Mouse (Mus musculus) T-helper 1 cell (primary cell): Measurements from ENCODE around the gene Ptpn11.
"Not testable (repeated sequence)": the region's sequence is repeated elsewhere in the genome, so short reads cannot be mapped to it uniquely, and the experiment has no call there.

ENCODE experiments used
- in situ Hi-C: fragments of 300-600 bp; cut with MboI, MseI; formaldehyde crosslinking; loops from one replicate; pipeline ENCODE4 v1.15.1; 2025; ENCODE audit warnings: high pct_unique_total_duplicates

Ptpn11 gene

DNA sequence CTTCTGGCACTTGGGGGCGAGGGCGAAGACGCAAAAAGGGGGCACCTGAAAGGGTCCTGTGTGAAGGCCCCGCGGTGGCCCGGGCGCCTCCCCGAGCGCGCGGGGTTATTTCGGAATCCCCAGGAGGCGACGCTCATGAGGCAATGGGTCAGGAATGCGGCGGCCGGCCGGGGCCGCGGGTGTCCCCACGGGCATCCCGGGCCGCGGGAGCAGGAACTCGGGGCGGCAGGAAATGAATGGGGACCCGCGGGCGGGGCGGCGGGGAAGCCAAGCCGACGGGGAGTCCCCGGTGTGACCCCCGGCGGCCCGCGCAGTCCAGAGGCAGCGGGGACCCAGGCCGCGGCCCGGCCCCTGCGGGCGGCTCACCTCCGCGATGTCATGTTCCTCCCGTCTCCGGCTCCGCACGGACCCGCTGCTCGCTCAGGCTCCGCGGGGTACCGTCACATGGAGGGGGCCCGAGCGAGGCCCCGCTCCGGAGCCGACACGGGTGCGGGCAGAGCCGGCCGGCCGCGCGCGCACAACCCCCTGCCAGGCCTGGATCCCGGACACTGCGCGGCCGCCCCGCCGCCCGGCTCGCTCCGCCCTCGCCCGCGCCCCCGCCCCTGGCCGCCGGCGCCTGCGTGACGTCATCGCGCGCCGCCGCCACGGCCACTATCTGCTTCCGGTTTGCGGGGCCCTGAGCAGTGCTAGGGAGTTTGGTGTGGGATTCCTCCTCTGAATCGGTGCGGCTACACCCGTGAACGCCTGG is at the start of gene Ptpn11:
Gene Ptpn11 (minus strand): TSS at position 562 of the 748 bp plus-strand sequence.
- in situ Hi-C loops: no loop called here

DNA sequence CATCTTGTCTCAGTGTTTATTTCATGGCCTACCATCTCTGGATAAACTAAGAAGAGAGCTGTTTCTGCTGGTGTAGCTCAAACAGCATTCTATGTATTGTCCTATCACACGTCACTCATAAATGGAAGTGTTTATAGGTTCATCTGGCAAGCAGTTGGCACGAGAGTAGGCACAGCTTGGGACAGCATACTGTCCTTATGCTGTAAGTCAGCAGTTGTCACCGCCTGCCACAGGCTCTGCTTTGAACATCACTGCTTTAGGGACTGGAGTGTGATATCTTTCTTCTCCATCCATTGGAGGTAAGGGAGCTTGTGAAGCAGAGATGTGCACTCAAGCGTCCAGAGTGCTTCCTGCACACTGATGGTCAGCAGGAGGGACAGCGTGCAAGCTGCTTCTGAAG is 48.6 kb upstream of the Ptpn11 start:
- in situ Hi-C loops: no loop called here

DNA sequence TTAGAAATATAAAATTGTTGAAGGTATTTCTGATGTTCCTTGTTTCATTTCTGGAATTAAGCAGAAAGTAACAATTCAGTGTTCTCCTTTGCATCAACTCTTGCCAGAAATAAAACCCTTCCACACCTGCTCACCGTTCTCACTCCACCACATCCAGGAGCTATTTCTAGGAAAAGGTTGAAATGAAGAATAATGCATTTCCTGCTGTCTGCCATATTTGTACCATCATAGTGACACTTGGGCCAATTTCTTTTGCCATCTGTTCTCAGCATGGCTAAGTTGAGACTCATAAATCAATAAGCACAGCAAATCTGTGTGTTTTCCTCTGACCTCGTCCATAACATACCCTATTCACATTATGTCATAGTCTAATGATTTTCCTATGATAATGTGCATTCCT is 47.0 kb upstream of the Ptpn11 start:
- in situ Hi-C loops: no loop called here

DNA sequence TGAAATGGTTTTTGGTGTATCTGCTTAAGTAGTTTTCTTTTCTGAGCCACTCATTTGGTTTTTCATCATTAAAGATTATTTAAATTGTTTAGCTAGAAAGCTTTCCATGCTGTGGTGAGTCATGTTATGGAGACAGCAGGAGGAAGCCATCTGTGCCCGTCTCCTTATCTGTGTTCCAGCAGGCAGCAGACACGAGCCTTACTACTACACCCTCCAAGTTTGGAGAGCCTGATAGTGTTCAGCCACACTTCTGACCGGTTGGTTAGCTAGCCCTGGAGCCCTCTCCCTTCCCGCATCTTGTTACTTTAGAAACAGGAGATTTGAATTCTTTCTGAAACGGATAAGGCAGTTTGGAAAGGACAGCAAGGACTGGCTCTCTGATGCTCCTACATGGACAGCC is 45.0 kb upstream of the Ptpn11 start:
- in situ Hi-C loops: no loop called here

DNA sequence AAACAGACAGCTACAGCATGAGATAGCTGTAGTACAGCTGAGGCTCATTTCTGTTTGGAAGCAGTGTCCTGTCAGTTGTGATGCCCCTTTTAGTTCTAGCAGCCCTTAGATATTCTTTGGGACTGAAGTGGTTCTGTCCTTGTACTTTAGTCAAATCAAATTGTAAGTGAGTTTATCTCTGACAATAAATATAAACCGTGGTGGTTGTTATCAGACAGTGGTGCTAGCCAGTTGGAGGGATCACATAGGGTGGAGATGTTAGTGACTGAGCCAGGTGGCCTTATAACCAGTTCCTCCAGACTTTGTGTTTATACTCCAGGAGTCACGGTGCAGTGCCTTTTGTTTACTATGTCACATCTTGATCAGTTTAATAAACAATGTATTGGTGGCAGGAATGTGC is 42.5 kb upstream of the Ptpn11 start:
- in situ Hi-C loops: no loop called here

DNA sequence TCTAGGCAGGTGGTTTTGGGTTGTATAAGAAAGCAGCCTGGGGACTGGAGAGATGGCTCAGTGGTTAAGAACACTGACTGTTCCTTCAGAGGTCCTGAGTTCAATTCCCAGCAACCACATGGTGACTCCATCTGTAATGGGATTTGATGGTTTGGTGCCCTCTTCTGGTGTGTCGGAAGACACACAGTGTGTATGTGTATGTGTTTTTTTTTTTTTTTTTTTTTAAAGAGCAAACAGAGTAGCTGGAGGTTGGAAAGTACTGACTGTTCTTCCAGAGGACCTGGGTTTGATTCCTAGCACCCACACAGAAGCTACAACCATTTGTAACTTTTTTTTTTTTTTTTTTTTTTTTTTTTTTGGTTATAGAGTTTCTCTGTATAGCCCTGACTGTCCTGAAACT is 41.6 kb upstream of the Ptpn11 start:
- in situ Hi-C loops: no loop called here

DNA sequence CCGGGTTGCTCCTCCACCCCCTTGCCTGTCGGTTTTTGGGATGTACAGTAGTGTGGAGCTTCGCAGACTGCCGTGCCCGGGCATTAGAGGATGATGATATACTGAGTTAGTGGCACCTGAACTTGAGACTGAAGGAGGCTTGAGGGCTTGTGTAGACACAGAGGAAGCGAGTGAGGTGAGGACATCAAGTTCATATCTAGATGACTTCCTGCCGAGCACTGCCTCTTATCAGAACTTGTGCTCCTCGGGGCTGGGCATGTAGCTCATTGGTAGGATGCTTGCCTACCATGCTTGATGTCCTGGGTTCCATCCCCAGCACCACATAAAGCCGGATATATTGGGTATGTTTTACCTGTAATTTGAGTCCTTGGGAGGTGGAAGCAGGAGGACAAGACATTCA is 39.6 kb upstream of the Ptpn11 start:
- in situ Hi-C loops: no loop called here

DNA sequence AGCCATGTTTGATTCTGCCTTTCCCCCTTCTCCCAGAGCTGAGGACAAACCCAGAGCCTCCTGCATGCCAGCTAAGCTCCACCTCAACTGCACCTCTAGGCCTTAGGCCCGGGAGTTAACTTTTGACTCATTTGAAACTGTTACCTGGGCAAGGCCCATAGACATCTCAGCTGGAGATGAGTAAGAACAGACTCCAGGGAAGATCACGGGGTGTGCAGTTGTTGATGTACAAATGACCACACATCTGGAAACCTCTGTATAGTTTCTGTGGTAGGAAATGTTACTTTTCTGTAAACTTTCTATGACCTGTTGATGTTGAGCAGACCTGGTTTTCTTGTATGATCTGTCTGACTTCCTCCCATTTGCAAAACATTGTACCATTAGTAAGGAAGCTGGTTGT is 38.0 kb upstream of the Ptpn11 start:
- in situ Hi-C loops: no loop called here

DNA sequence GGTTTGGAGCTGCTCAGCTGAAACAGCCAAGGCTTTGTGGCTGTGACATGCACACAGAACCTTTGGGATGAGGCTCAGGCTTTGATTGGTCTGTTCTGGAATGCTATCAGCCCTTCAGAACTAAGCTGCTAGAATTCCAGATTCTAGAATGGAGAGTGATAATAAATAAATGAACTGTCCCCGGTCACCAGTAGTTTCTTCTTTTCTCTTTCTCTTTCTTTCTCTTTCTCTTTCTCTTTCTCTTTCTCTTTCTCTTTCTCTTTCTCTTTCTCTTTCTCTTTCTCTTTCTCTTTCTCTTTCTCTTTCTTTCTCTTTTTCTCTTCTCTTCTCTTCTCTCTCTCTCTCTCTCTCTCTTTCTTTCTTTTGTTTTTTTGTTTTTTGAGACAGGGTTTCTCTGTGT is 36.1 kb upstream of the Ptpn11 start:
- in situ Hi-C loops: not testable (repeated sequence)

DNA sequence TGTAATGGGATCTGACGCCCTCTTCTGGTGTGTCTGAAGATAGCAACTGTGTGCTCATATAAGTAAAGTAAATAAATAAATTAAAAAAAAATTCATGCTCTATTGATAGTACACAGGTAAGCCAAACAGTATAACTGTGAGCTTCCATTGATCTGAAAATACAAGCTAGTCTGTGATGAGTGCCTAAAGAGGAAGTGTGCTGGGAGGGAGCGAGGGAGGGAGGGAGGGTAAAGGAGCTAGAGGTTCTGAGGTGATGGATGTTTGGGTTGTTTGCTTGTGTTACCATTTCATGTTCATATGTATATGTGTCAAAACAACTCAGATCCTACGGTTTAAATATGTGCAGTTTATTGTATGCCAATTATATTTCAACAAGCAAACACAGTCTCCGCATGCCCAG is 35.6 kb upstream of the Ptpn11 start:
- in situ Hi-C loops: no loop called here

DNA sequence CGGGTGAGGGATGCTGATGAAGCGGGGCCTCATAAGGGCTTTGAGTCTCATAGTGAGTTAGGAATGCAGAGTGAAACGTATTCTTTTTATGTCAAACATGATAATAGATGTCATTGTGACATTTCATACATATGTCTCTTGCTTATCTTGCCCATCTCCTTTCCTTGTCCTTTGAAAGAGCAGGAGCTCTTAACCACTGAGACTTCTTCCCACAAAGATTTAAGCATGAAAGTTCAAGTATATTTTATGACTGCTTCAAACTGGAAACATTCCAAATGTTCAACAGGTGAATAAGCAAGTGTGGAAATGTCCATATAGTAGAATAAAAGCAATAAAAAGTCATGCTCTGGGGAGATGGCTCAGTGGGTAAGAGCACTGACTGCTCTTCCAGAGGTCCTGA is 35.2 kb upstream of the Ptpn11 start:
- in situ Hi-C loops: no loop called here

DNA sequence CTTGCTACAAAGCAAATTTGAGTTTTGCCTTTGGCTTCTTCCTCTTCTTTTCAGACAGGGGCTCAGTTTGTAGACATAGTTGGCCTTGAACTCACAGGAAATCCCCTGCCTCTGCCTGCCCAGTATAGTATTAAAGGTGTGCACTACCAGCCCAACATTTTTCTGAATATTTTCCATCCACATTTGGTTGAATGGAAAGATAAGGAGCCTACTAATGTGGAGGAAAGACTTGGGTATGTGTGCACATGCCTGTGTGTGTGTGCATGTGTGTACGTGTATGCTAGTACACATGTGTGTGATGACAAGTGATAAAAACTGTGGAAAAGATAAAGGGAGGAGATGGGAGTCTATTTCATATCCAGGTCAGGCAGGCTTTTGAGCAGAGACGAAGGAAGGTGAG is 34.7 kb upstream of the Ptpn11 start:
- in situ Hi-C loops: no loop called here

DNA sequence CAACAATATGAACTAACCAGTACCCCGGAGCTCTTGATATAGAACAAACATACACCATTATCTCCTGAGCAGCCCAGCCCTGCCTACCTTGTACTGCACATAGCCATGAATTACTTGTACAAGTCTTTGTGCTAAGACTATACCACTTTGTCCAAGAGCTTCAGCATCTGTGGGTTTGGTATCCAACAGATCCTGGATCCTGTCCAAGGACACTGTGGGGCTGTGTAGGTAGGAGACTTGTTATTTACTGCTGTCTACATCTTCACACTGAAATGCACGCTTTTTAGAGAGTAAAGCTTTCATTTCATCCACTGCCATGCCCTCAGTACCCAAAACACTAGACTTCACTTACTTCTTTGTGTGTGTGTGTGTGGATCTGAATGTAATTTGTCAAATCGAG is 33.7 kb upstream of the Ptpn11 start:
- in situ Hi-C loops: no loop called here

DNA sequence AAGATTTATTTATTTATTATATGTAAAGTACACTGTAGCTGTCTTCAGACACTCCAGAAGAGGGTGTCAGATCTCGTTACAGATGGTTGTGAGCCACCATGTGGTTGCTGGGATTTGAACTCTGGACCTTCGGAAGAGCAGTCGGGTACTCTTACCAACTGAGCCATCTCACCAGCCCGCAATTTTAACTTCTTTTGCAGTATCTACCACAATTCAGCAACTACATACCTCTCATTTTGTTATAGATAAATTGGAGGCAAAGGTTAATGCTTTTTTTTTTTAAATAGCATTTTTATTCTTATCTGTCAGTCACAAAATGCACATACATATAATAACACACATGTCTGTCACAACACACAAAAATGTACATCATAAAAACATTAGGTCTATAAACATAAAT is 32.8 kb upstream of the Ptpn11 start:
- in situ Hi-C loops: not testable (repeated sequence)

DNA sequence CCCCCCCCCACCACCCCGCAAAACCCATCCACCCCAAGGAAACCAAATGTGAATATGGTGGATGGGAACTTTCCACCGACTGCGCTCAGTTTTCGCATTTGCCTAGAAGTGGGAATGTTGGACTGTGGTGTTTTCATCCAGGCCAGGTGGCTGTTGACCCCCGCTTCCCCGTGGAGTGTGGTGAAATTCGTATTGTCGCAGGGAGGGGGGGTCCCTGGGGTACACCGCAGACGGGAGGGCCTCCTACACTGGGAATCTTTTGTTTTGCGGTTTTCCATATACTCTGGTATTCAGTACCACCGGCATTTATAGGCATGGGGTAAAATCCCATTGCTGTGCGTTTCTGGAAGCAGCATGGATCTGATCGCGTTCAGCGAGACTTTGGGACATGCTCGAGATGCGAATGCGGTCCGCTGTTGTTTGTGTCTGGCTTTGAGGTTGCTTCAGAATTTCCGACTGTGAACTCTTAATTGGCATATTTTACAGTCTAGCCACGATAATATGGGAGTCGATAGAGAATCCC is 30.2 kb upstream of the Ptpn11 start:
- in situ Hi-C loops: no loop called here

DNA sequence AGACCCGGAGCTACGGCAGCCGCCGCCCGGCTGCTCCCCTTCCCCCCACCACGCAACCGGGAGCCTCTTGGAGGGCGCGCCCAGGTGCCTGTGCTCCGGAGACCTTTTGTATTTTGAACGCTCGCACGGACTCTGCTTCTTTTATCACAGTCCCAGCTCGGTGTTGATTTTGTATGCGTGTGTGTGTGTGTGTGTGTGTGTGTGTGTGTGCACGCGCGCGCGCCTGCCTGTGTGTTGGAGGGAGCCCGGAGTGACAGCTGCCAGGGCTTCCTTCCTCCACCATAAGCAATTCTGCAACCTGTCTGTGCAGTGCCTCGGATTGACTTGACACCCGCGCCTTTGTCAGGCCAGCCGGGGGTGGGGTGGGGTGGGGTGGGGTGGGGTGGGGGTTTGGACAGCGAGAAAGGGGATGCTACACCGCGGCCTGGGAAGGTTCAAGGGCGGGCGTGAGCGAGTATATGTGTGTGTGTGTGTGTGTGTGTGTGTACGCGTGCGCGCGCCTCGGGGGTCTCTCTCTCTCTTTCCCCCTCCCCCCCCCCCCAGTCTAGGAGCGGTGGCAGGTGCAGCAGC is 29.6 kb upstream of the Ptpn11 start:
- in situ Hi-C loops: no loop called here

DNA sequence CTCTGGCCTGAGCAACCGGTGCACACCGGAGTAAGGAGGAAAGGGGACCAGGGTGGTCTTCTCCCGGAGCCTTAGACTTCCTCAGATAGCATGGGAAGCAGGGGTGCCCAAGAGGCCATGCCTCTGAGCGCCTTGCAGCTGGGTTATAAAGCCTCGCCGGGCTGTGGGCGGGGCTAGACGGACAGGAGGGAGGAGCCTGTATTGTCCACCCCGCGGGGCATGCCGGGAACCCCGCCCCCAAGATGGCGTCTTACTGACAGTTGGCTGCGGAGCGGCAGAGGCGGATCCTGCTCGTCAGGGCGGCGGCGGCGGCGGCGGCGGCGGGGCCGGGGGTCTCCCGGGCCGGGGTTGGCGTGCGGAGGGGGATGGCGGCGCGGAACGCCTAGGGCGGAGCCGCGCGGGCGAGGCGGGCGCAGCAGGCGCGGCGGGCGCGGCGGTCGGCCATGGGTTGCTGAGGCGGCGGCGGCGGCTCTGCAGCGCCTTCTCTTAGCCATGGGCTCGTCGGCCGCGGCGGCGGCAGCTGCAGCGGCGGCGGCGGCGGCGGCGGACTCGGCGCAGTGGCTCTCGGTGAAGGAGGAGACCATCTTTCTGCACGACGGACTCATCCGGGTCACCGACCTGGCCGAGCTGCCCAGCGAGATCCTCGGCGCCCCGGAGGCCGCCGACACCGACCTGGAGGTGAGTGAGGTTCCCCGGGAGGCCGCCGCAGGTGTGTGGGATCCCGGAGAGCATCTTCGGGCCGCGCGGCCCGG is 29.0 kb upstream of the Ptpn11 start, which contains the start of gene Hectd4:
Gene Hectd4 (plus strand): TSS at position 240 of the 752 bp plus-strand sequence.
- in situ Hi-C loops: no loop called here

DNA sequence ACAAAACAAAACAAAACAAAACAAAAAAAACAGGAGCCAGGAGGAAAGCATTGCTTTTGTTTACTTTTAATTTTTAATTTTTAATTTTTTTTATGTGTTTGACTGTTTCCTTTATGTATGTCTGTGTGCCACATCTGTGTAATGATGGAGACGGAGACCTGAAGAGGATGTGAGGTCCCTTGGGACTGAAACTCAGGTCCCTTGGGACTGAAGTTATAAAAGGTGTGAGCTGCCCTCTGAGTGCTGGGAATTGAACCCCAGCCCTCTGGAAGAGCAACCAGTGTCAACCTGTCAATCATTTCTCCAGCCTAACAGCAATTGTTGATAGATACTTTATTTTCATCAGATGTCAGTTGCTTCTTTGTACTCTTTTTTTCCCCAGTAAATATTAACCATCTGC is 28.0 kb upstream of the Ptpn11 start:
- in situ Hi-C loops: no loop called here

DNA sequence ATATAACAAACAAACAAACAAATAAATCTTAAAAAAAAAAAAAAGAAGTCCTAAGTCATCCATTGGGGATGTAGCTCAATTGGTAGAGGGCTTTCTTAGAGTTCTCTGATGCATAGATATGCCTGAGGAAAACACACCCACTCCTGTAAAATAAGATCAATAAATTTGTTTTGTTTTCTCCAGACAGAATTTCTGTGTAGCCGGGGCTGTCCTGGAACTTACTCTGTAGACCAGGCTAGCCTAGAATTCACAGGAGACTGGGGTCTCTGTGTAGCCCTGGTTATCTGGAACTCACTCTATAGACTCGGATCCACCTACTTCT is 26.1 kb upstream of the Ptpn11 start:
- in situ Hi-C loops: no loop called here

DNA sequence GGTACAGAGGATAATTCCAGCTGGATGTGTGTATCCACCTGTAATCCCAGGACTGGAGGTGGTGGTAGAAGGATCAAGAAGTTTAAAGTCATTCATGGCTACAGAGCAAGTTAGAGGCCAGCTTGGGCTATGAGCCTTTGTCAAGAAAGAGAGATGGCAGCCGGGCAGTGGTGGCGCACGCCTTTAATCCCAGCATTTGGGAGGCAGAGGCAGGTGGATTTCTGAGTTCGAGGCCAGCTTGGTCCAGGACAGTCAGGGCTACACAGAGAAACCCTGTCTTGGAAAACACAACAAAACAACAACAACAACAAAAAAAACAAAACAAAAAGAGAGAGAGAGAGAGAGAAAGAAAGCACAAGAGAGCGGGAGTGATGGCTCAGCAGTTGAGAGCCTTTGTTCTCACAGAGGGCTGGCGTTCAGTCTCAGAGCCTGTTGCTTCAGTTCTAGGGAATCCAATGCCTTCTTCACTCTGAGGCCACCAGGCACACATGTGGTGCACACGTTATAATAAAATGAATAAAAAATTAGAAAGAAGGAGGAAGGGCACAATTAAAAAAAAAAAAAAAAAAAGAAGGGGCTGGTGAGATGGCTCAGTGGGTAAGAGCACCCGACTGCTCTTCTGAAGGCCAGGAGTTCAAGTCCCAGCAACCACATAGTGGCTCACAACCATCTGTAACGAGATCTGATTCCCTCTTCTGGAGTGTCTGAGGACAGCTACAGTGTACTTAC is 25.6 kb upstream of the Ptpn11 start:
- in situ Hi-C loops: not testable (repeated sequence)

DNA sequence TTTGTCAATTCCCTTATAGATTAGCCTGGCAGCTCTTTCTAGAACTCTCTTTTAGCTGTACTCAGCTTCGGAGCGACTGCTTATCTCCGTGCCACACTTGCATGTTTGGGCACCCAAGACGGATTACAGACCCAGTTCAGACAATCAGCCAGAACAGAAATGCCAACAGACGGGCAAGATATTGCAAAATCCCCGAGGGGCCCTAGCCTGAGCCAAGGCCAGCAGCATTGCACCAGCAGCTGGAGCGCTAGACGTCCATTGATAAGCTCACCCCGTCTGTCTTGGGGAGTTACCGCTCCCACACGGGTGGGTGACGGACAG is 24.9 kb upstream of the Ptpn11 start:
- in situ Hi-C loops: no loop called here

DNA sequence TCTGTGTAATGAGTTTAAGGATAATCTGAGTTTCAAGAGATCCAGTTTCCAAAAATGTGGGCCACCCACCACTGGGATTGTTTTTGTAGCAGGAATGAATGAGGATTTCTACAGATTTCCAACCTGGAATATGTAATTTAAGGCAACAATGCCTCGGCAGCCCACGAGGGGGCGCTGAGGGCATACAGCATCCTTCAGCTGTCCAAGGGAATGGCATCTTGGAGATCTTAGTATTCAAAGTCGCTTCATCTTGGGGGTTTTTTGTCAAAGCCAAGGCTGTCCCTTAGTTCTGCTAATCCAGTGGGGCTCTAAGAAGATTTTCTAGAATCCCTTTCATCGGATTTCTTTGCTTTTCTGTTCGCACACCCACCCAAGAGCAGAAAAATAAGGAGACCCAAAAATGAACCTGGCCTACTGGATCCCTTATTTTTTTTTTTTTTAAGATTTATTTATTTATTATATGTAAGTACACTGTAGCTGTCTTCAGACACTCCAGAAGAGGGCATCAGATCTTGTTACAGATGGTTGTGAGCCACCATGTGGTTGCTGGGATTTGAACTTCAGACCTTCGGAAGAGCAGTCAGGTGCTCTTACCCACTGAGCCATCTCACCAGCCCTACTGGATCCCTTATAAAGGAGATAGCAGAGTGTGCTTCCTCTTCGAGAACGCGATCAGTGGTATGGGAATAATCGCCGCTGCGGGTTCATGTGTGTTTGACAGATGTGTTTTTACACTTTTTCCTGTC is 24.4 kb upstream of the Ptpn11 start:
- in situ Hi-C loops: no loop called here
